Comparison of ENCODE assay signal across 8 mouse cellular contexts in genomic region chr1:91211099-91211498, GRCm38 (mm10). TPM values are rescaled to one million over a fixed set of nuclear protein-coding genes. Genes with fewer than 3 reads are reported as not detected.
DNase-seq lines count a peak whose midpoint lies in the region; ATAC-seq and TF ChIP-seq lines count a peak whose summit lies in the region.
"Had no signal": no experiment of that assay in that cellular context is flagged by ENCODE, and none has a peak within 500 bp of the region (broad histone marks: within the 10 kb centered on the region; RNA-seq: fewer than 3 reads in every experiment).

No protein-coding gene starts in this region.

- no peaks in the 10 kb centered on the region for H3K4me1 ChIP-seq in ES-E14 (ENCODE audit: control insufficient read depth in 2 of 2, insufficient read depth in 2 of 2, low read length in 2 of 2, poor library complexity in 1 of 2)
- H3K4me1 ChIP-seq in heart, embryonic 12.5 days (replicated peaks): peaks cover 69% of the 10 kb centered on the region
- H3K4me1 ChIP-seq in kidney, postnatal 0 days (replicated peaks; ENCODE audit: insufficient read depth, low read length): no peaks in the 10 kb centered on the region

- H3K9ac ChIP-seq in ES-E14 (ENCODE audit: insufficient read depth, low read depth, low read length, poor library complexity, severe bottlenecking): no peak overlapping the region
- H3K9ac ChIP-seq in heart, embryonic 12.5 days: no peak overlapping the region
- H3K9ac ChIP-seq in kidney, postnatal 0 days (ENCODE audit: low read depth, low read length): no peak overlapping the region
- H3K9ac ChIP-seq: limb, embryonic 15.5 days had no signal

- DNase-seq in CD4-positive, CD25-positive, alpha-beta regulatory T cell, adult 2 months (ENCODE audit: low read depth, low spot score): peak; percentile 82
- peak; percentile 29 for DNase-seq in ES-E14 (ENCODE audit: low read depth, low spot score)
- DNase-seq in cerebellum, postnatal 25 days: peak; percentile 53 to 72
- peak; percentile 66 for DNase-seq in kidney, postnatal 0 days (ENCODE audit: low spot score)
- peak; percentile 66 for DNase-seq in lung, postnatal 10 days
- peak; percentile 68 for DNase-seq in right cerebral cortex, postnatal 4 days

- no peaks in the 10 kb centered on the region for H3K36me3 ChIP-seq in ES-E14 (ENCODE audit: control insufficient read depth, insufficient read depth, low read length, poor library complexity, severe bottlenecking)
- H3K36me3 ChIP-seq in heart, embryonic 12.5 days: no peaks in the 10 kb centered on the region
- no peaks in the 10 kb centered on the region for H3K36me3 ChIP-seq in kidney, postnatal 0 days (ENCODE audit: insufficient read depth, low read length)
- H3K36me3 ChIP-seq: limb, embryonic 15.5 days had no signal

- in situ Hi-C loops in ES-E14 (cut with MboI; ENCODE audit: low sequenced_read_pairs in 2 of 2, unreplicated experiment in 2 of 2): no loop called here

- ATAC-seq in heart, embryonic 12.5 days (ENCODE audit: insufficient number of reproducible peaks, low FRiP score): no peak
- ATAC-seq in kidney, postnatal 0 days (replicated peaks; ENCODE audit: low FRiP score, low read depth): peak; percentile 50; the same call in 1 of the 2 replicates

- TF ChIP-seq CTCF in kidney, postnatal 0 days (IDR thresholded peaks at IDR 0.05; ENCODE audit: low read depth): peak; percentile 81

- WGBS in heart, embryonic 12.5 days: 80% methylated on average over 1 of the region's 1 CpGs
- 76% methylated on average over 1 of the region's 1 CpGs for WGBS in kidney, postnatal 0 days

- no peak overlapping the region for H3K4me3 ChIP-seq in ES-E14 (ENCODE audit: insufficient read depth in 1 of 2, low read depth in 1 of 2, low read length in 2 of 2, poor library complexity in 1 of 2, severe bottlenecking in 1 of 2)
- no peak overlapping the region for H3K4me3 ChIP-seq in heart, embryonic 12.5 days
- H3K4me3 ChIP-seq in kidney, postnatal 0 days (replicated peaks; ENCODE audit: low read depth, low read length): no peak overlapping the region
- H3K4me3 ChIP-seq: limb, embryonic 15.5 days had no signal

- no peak overlapping the region for H3K27ac ChIP-seq in ES-E14 (ENCODE audit: insufficient read depth, low read depth, low read length, poor library complexity, severe bottlenecking)
- H3K27ac ChIP-seq in heart, embryonic 12.5 days (ENCODE audit: poor library complexity, severe bottlenecking): peak overlapping the region; percentile 82
- no peak overlapping the region for H3K27ac ChIP-seq in kidney, postnatal 0 days
- H3K27ac ChIP-seq: limb, embryonic 15.5 days had no signal

- no peaks in the 10 kb centered on the region for H3K27me3 ChIP-seq in heart, embryonic 12.5 days (replicated peaks)
- H3K27me3 ChIP-seq in kidney, postnatal 0 days (ENCODE audit: insufficient read depth, low read length): no peaks in the 10 kb centered on the region
- H3K27me3 ChIP-seq: limb, embryonic 15.5 days had no signal

- H3K9me3 ChIP-seq in ES-E14 (ENCODE audit: control insufficient read depth, insufficient read depth, low read depth, low read length): no peaks in the 10 kb centered on the region
- H3K9me3 ChIP-seq in heart, embryonic 12.5 days (replicated peaks): no peaks in the 10 kb centered on the region
- no peaks in the 10 kb centered on the region for H3K9me3 ChIP-seq in kidney, postnatal 0 days (replicated peaks; ENCODE audit: low read length)
- H3K9me3 ChIP-seq: limb, embryonic 15.5 days had no signal

- H3K4me2 ChIP-seq in heart, embryonic 12.5 days: no peak overlapping the region
- H3K4me2 ChIP-seq in kidney, postnatal 0 days (ENCODE audit: low read length): no peak overlapping the region
- H3K4me2 ChIP-seq: limb, embryonic 15.5 days had no signal

TF ChIP-seq in ES-E14, 5 proteins besides CTCF, POLR2A, EP300 and RAD21:
- TF ChIP-seq CHD2 (IDR thresholded peaks at IDR 0.05; ENCODE audit: low read depth, low read length) (no peak), MAFK (IDR thresholded peaks at IDR 0.05; ENCODE audit: insufficient read depth, low read depth, low read length) (no peak), ZC3H11A (IDR thresholded peaks at IDR 0.05; ENCODE audit: borderline replicate concordance, low read depth, low read length) (no peak), ZNF384 (IDR thresholded peaks at IDR 0.05; ENCODE audit: low read depth, low read length) (no peak), HCFC1 (IDR thresholded peaks at IDR 0.05; ENCODE audit: borderline replicate concordance, insufficient read depth, low read length) (no peak)

RNA-seq across cellular contexts. Expression of gene Ramp1, which starts 31.5 kb away (rescaled TPM):
- 0.21 and 0.40 TPM in 2 replicates for total RNA-seq in ES-E14 (2012; rRNA removed)
- 20.2 and 20.9 TPM in 2 replicates for polyA plus RNA-seq in heart, embryonic 12.5 days (2016; fragmentation: Nextera tagmentation; extraction: Ambion mirVana)
- 2.1 and 2.5 TPM in 2 replicates for polyA plus RNA-seq in kidney, postnatal 0 days (2015; fragmentation: Nextera tagmentation; extraction: Ambion mirVana)

RNA-seq across cellular contexts. Expression of gene Ube2f, which starts 39.0 kb away (rescaled TPM):
- 25.8 and 41.5 TPM in 2 replicates for total RNA-seq in ES-E14 (2012; rRNA removed)
- 65.2 and 66.5 TPM in 2 replicates for polyA plus RNA-seq in heart, embryonic 12.5 days (2016; fragmentation: Nextera tagmentation; extraction: Ambion mirVana)
- polyA plus RNA-seq in kidney, postnatal 0 days (2015; fragmentation: Nextera tagmentation; extraction: Ambion mirVana): 67.3 and 68.6 TPM in 2 replicates

Comparison
In these comparisons a context has a peak if more than half of its experiments do, and no peak if none do; other contexts are left out.
1. DNase-seq: peak in every context shown above with its lines; median percentile 82 in CD4-positive, CD25-positive, alpha-beta regulatory T cell, adult 2 months; 68 in right cerebral cortex, postnatal 4 days; 66 in kidney, postnatal 0 days; 66 in lung, postnatal 10 days; 62 in cerebellum, postnatal 25 days; 29 in ES-E14.